Mouse (Mus musculus): Measurements from ENCODE around the gene Slc37a2. TPM values are rescaled to one million over a fixed set of nuclear protein-coding genes. Genes with fewer than 3 reads are reported as not detected.

The Slc37a2 gene
- total and polyA plus RNA-seq, 3 experiments: 8.9 to 14.5 (median 13.0) TPM

DNA sequence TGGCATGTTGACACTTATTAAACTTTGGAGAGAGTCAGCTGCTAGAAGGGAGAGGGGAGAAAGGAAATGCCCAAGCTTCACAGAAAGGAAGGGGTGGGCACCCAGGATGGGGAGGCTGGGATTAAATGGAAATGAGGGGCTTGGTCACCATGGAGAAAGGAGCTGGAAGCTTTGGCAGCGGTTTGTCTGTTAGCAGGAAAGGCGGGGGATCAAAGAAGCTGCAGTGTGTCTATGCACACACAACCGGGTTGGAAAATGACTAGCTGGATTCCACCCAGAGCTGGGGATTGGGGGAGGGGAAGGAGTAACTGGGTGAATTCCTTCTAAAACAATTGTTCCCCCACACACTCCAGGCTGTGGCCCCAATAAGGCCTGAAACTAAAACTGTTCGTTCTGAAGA is 76.6 kb downstream of the Slc37a2 start:
- H3K4me2 ChIP-seq (ENCODE audit: insufficient read depth, low read depth, poor library complexity, severe bottlenecking): no peak overlapping the region
- dilution Hi-C loops (cut with MboI; ENCODE audit: extremely low pct_ligation_motif_present, extremely low pct_unique_long_range_greater_than_20kb, low sequenced_read_pairs) (no loop called here), in situ Hi-C loops (cut with MboI; ENCODE audit: low pct_ligation_motif_present, low pct_unique_long_range_greater_than_20kb, low sequenced_read_pairs) (loop anchor here (5.0 kb wide), 1 partner anchor 48 kb away; no protein-coding TSS in a partner anchor)
- H3K4me1 ChIP-seq (ENCODE audit: control insufficient read depth in 1 of 2, insufficient read depth in 2 of 2): peaks cover 0 to 8% of the 10 kb centered on the region in 2 experiments; a peak in 3 of 4 replicates
- no peaks in the 10 kb centered on the region for H3K9me3 ChIP-seq (replicated peaks; ENCODE audit: low read length)
- no peak overlapping the region for H3K4me3 ChIP-seq (replicated peaks in 1 of 3; ENCODE audit: low read depth in 2 of 3, low read length in 2 of 3, poor library complexity in 1 of 3)
- H3K27ac ChIP-seq (ENCODE audit: insufficient read depth, low read depth): no peak overlapping the region
- no peaks in the 10 kb centered on the region for H3K36me3 ChIP-seq (replicated peaks in 1 of 2; ENCODE audit: control insufficient read depth in 1 of 2, insufficient read depth in 1 of 2, low read length in 1 of 2)
- TF ChIP-seq PAX5 (IDR thresholded peaks at IDR 0.05; ENCODE audit: low read length): no peak
- no peak for TF ChIP-seq JUN (IDR thresholded peaks at IDR 0.05; ENCODE audit: insufficient read depth, low read depth, low read length)
- TF ChIP-seq MAX (IDR thresholded peaks at IDR 0.05; ENCODE audit: low read length): no peak
- TF ChIP-seq ZMIZ1 (IDR thresholded peaks at IDR 0.05; ENCODE audit: low read depth, low read length): no peak
- TF ChIP-seq HCFC1 (IDR thresholded peaks at IDR 0.05; ENCODE audit: low read depth, low read length): no peak
- TF ChIP-seq TCF12 (IDR thresholded peaks at IDR 0.05; ENCODE audit: low read depth, low read length): no peak
- TF ChIP-seq MAZ (IDR thresholded peaks at IDR 0.05; ENCODE audit: low read depth, low read length): no peak
- no peak for TF ChIP-seq ETS1 (conservative IDR thresholded peaks at IDR 0.05; ENCODE audit: low read depth, low read length)
- no peak for TF ChIP-seq JUND (conservative IDR thresholded peaks at IDR 0.05; ENCODE audit: low read depth, low read length)
- TF ChIP-seq RCOR1 (conservative IDR thresholded peaks at IDR 0.05; ENCODE audit: low read depth, low read length): no peak
- no peak for TF ChIP-seq KAT2A (IDR thresholded peaks at IDR 0.05; ENCODE audit: insufficient replicate concordance, low read length)
- TF ChIP-seq RAD21 (IDR thresholded peaks at IDR 0.05; ENCODE audit: low read depth, low read length): no peak
- no peak for DNase-seq (ENCODE audit: extremely low read depth)
- no peaks in the 10 kb centered on the region for H3K79me2 ChIP-seq (replicated peaks; ENCODE audit: control insufficient read depth, extremely low read depth, insufficient read depth, poor library complexity, severe bottlenecking)
- H3K9ac ChIP-seq (ENCODE audit: insufficient read depth, low read depth): no peak overlapping the region
- peaks cover 8% of the 10 kb centered on the region for H3K27me3 ChIP-seq (replicated peaks)

Other genes with a start within 250 kb of the Slc37a2 start
- not detected in 2 replicates for gene Pknox2, start 108.3 kb downstream of the Slc37a2 start, total RNA-seq (2012; rRNA removed)
- gene Pknox2, start 108.3 kb downstream of the Slc37a2 start, total RNA-seq (2014; rRNA removed): 0.08 TPM in 1 of 2 replicates, not detected in the other
- gene Pknox2, start 108.3 kb downstream of the Slc37a2 start, polyA plus RNA-seq (2012; ENCODE audit: insufficient read length, low read depth): 0.11 TPM in 1 of 2 replicates, not detected in the other
- 3.1 and 3.2 TPM in 2 replicates for gene Tmem218, start 47.5 kb downstream of the Slc37a2 start, total RNA-seq (2012; rRNA removed)
- 3.0 and 3.2 TPM in 2 replicates for gene Tmem218, start 47.5 kb downstream of the Slc37a2 start, total RNA-seq (2014; rRNA removed)
- gene Tmem218, start 47.5 kb downstream of the Slc37a2 start, polyA plus RNA-seq (2012; ENCODE audit: insufficient read length, low read depth): 2.6 and 2.7 TPM in 2 replicates
- 5.3 and 6.8 TPM in 2 replicates for gene Ccdc15, start 92.7 kb upstream of the Slc37a2 start, total RNA-seq (2012; rRNA removed)
- 6.3 and 7.0 TPM in 2 replicates for gene Ccdc15, start 92.7 kb upstream of the Slc37a2 start, total RNA-seq (2014; rRNA removed)
- gene Ccdc15, start 92.7 kb upstream of the Slc37a2 start, polyA plus RNA-seq (2012; ENCODE audit: insufficient read length, low read depth): 6.3 and 7.0 TPM in 2 replicates
- gene Hepacam, start 111.6 kb upstream of the Slc37a2 start, total RNA-seq (2012; rRNA removed): 0.13 TPM in 1 of 2 replicates, not detected in the other
- not detected in 2 replicates for gene Hepacam, start 111.6 kb upstream of the Slc37a2 start, total RNA-seq (2014; rRNA removed)
- gene Hepacam, start 111.6 kb upstream of the Slc37a2 start, polyA plus RNA-seq (2012; ENCODE audit: insufficient read length, low read depth): 0.07 TPM in 1 of 2 replicates, not detected in the other
- gene Robo4, start 146.2 kb upstream of the Slc37a2 start, total RNA-seq (2012; rRNA removed): not detected in 2 replicates
- gene Robo4, start 146.2 kb upstream of the Slc37a2 start, total RNA-seq (2014; rRNA removed): not detected in 2 replicates
- not detected in 2 replicates for gene Robo4, start 146.2 kb upstream of the Slc37a2 start, polyA plus RNA-seq (2012; ENCODE audit: insufficient read length, low read depth)
- 0.76 TPM in 2 replicates for gene Robo3, start 177.5 kb upstream of the Slc37a2 start, total RNA-seq (2012; rRNA removed)
- 0.42 and 0.59 TPM in 2 replicates for gene Robo3, start 177.5 kb upstream of the Slc37a2 start, total RNA-seq (2014; rRNA removed)
- 0.41 and 1.1 TPM in 2 replicates for gene Robo3, start 177.5 kb upstream of the Slc37a2 start, polyA plus RNA-seq (2012; ENCODE audit: insufficient read length, low read depth)
- 14.2 and 16.8 TPM in 2 replicates for gene Msantd2, start 233.6 kb upstream of the Slc37a2 start, total RNA-seq (2012; rRNA removed)
- 13.8 and 15.5 TPM in 2 replicates for gene Msantd2, start 233.6 kb upstream of the Slc37a2 start, total RNA-seq (2014; rRNA removed)
- gene Msantd2, start 233.6 kb upstream of the Slc37a2 start, polyA plus RNA-seq (2012; ENCODE audit: insufficient read length, low read depth): 9.5 and 11.9 TPM in 2 replicates

Data from CH12.LX (cell line).